Mouse (Mus musculus): ENCODE measurements at regions not wholly inside any gene's neighbourhood (a gene's known extent, or its start where the extent isn't known, plus 50 kb on each side); places are given as distances from the start of the nearest gene placed in this dataset.
A peak's percentile ranks its signal among the peaks of the same experiment; 100 is the strongest.

- no peak for ATAC-seq (replicated peaks; ENCODE audit: poor library complexity)
Measured at GRCm38 (mm10) chr2:45776485-45777135, 659.4 kb upstream of the Zeb2 start.

GRCm38 (mm10) chr2:45775691-45776090 lies 658.5 kb upstream of the Zeb2 start:
- no peak for ATAC-seq (replicated peaks; ENCODE audit: poor library complexity)

- no peak for ATAC-seq (replicated peaks; ENCODE audit: poor library complexity)
Measured at GRCm38 (mm10) chr2:45774416-45774815, 657.2 kb upstream of the Zeb2 start.

- no peak for ATAC-seq (replicated peaks; ENCODE audit: poor library complexity)
Measured at GRCm38 (mm10) chr2:45757176-45757575, 640.0 kb upstream of the Zeb2 start.

GRCm38 (mm10) chr2:45756395-45756794 lies 639.2 kb upstream of the Zeb2 start:
- no peak for ATAC-seq (replicated peaks; ENCODE audit: poor library complexity)

- ATAC-seq (replicated peaks; ENCODE audit: poor library complexity), result no peak
Measured at GRCm38 (mm10) chr2:45751746-45752145, 634.6 kb upstream of the Zeb2 start.

- ATAC-seq (replicated peaks; ENCODE audit: poor library complexity), result no peak
Measured at GRCm38 (mm10) chr2:45749379-45749778, 632.2 kb upstream of the Zeb2 start.

GRCm38 (mm10) chr2:45747263-45748236 lies 630.4 kb upstream of the Zeb2 start:
- ATAC-seq (replicated peaks; ENCODE audit: poor library complexity), result 0 out of 2 replicates have a peak, but pooled peaks have one; percentile 17

GRCm38 (mm10) chr2:45746606-45747005 lies 629.4 kb upstream of the Zeb2 start:
- ATAC-seq (replicated peaks; ENCODE audit: poor library complexity), result no peak

- ATAC-seq (replicated peaks; ENCODE audit: poor library complexity), result peak; percentile 39
Measured at GRCm38 (mm10) chr2:45736278-45736677, 619.1 kb upstream of the Zeb2 start.

- no peak for ATAC-seq (replicated peaks; ENCODE audit: poor library complexity)
Measured at GRCm38 (mm10) chr2:45713997-45714396, 596.8 kb upstream of the Zeb2 start.

GRCm38 (mm10) chr2:45707026-45707425 lies 589.8 kb upstream of the Zeb2 start:
- no peak for ATAC-seq (replicated peaks; ENCODE audit: poor library complexity)

GRCm38 (mm10) chr2:45702511-45702910 lies 585.3 kb upstream of the Zeb2 start:
- ATAC-seq (replicated peaks; ENCODE audit: poor library complexity), result no peak

- ATAC-seq (replicated peaks; ENCODE audit: poor library complexity), result no peak
Measured at GRCm38 (mm10) chr2:45700578-45700977, 583.4 kb upstream of the Zeb2 start.

- ATAC-seq (replicated peaks; ENCODE audit: poor library complexity), result peak; percentile 20; the same call in 1 of the 2 replicates
Measured at GRCm38 (mm10) chr2:45693291-45694020, 576.3 kb upstream of the Zeb2 start.

GRCm38 (mm10) chr2:45692819-45693218 lies 575.6 kb upstream of the Zeb2 start:
- peak; percentile 91 for ATAC-seq (replicated peaks; ENCODE audit: poor library complexity)

- ATAC-seq (replicated peaks; ENCODE audit: poor library complexity), result no peak
Measured at GRCm38 (mm10) chr2:45688996-45689395, 571.8 kb upstream of the Zeb2 start.

- no peak for ATAC-seq (replicated peaks; ENCODE audit: poor library complexity)
Measured at GRCm38 (mm10) chr2:45681251-45681650, 564.1 kb upstream of the Zeb2 start.

- ATAC-seq (replicated peaks; ENCODE audit: poor library complexity), result no peak
Measured at GRCm38 (mm10) chr2:45679101-45679895, 562.1 kb upstream of the Zeb2 start.

- no peak for ATAC-seq (replicated peaks; ENCODE audit: poor library complexity)
Measured at GRCm38 (mm10) chr2:45678685-45679084, 561.5 kb upstream of the Zeb2 start.

All from megakaryocyte progenitor cell, adult 5-6 weeks (primary cell).